Mouse (Mus musculus) right cerebral cortex, postnatal 36 days (tissue): ENCODE results near the gene Lrrc74b.
"Not testable (repeated sequence)": the region's sequence is repeated elsewhere in the genome, so short reads cannot be mapped to it uniquely, and the experiment has no call there.

Experiments used
- DNase-seq, 2 experiments: peaks; one replicate each; pipeline ENCODE4 v3.0.0; 2022; ENCODE audit warnings: low spot score in 2 of 2, mixed read lengths in 1 of 2

Lrrc74b gene

GRCm38 (mm10) chr16:17552837-17553236, 8.2 kb downstream of the Lrrc74b start:
- no peak for DNase-seq

- no peak for DNase-seq
Measured at GRCm38 (mm10) chr16:17542632-17543031, 18.4 kb downstream of the Lrrc74b start.

GRCm38 (mm10) chr16:17536584-17536983, 24.5 kb downstream of the Lrrc74b start:
- no peak for DNase-seq

GRCm38 (mm10) chr16:17532676-17533329, 28.2 kb downstream of the Lrrc74b start:
- DNase-seq = no peak

GRCm38 (mm10) chr16:17532271-17532670, 28.8 kb downstream of the Lrrc74b start:
- no peak for DNase-seq

GRCm38 (mm10) chr16:17530640-17531288, 30.3 kb downstream of the Lrrc74b start, which contains the start of gene Thap7:
Gene Thap7 (minus strand): TSS chr16:17531136.
- peak; percentile 93 to 94 for DNase-seq

GRCm38 (mm10) chr16:17529981-17530586, 31.0 kb downstream of the Lrrc74b start:
- no peak for DNase-seq

- no peak for DNase-seq
Measured at GRCm38 (mm10) chr16:17528276-17528675, 32.8 kb downstream of the Lrrc74b start.

GRCm38 (mm10) chr16:17527606-17528005, 33.4 kb downstream of the Lrrc74b start:
- no peak for DNase-seq

- no peak for DNase-seq
Measured at GRCm38 (mm10) chr16:17526223-17526622, 34.8 kb downstream of the Lrrc74b start.

- DNase-seq = no peak
Measured at GRCm38 (mm10) chr16:17525524-17525923, 35.5 kb downstream of the Lrrc74b start.

GRCm38 (mm10) chr16:17524156-17524555, 36.9 kb downstream of the Lrrc74b start:
- no peak for DNase-seq

- no peak for DNase-seq
Measured at GRCm38 (mm10) chr16:17518910-17519309, 42.1 kb downstream of the Lrrc74b start.

GRCm38 (mm10) chr16:17511431-17511830, 49.6 kb downstream of the Lrrc74b start:
- DNase-seq = no peak

GRCm38 (mm10) chr16:17510686-17511085, 50.4 kb downstream of the Lrrc74b start:
- DNase-seq = no peak

- DNase-seq = no peak
Measured at GRCm38 (mm10) chr16:17510143-17510542, 50.9 kb downstream of the Lrrc74b start.

GRCm38 (mm10) chr16:17509240-17509597, 51.8 kb downstream of the Lrrc74b start:
- no peak for DNase-seq

GRCm38 (mm10) chr16:17508546-17509239, 52.4 kb downstream of the Lrrc74b start, which contains the start of gene Lztr1:
Gene Lztr1 (plus strand): TSS chr16:17508688.
- DNase-seq = peak; percentile 87 to 88

GRCm38 (mm10) chr16:17508031-17508430, 53.0 kb downstream of the Lrrc74b start:
- DNase-seq = not testable (repeated sequence)

- DNase-seq = no peak
Measured at GRCm38 (mm10) chr16:17507018-17507552, 54.0 kb downstream of the Lrrc74b start.

- DNase-seq = no peak
Measured at GRCm38 (mm10) chr16:17502681-17503080, 58.4 kb downstream of the Lrrc74b start.
